Mouse (Mus musculus): ENCODE results near the gene Htr2a.

- TF ChIP-seq CTCF (IDR thresholded peaks at IDR 0.05; ENCODE audit: low read depth), result no peak
- TF ChIP-seq EP300 (IDR thresholded peaks at IDR 0.05; ENCODE audit: low read depth), result no peak
Observed at GRCm38 (mm10) chr14:74603131-74603766, 37.4 kb upstream of the Htr2a start.

Data from heart, postnatal 0 days (tissue).